Mouse (Mus musculus) activated CD4-positive, CD25-positive, alpha-beta regulatory T cell, adult 4 months (primary cell): ENCODE measurements around the gene Vgll3. TPM values are rescaled to one million over a fixed set of nuclear protein-coding genes. Genes with fewer than 3 reads are reported as not detected.

ENCODE experiments used
- ATAC-seq: one replicate; pipeline ENCODE4 v1.8.0; 2017
- polyA plus RNA-seq, 2 experiments: library from polyadenylated mRNA; unstranded; fragments of 100-300 nt; shearing (Covaris generic); gene quantifications; one replicate each; pipeline ENCODE4 v1.2.1; 2017

Gene Vgll3
- not detected for polyA plus RNA-seq

- ATAC-seq, result no peak
These were observed at the start of gene Vgll3 for GRCm38 (mm10) chr16:65814918-65815881. Gene Vgll3, plus strand, starts transcription at chr16:65815257.

- no peak for ATAC-seq
These were observed 49.1 kb upstream of the Vgll3 start for GRCm38 (mm10) chr16:65765976-65766375.

DNA sequence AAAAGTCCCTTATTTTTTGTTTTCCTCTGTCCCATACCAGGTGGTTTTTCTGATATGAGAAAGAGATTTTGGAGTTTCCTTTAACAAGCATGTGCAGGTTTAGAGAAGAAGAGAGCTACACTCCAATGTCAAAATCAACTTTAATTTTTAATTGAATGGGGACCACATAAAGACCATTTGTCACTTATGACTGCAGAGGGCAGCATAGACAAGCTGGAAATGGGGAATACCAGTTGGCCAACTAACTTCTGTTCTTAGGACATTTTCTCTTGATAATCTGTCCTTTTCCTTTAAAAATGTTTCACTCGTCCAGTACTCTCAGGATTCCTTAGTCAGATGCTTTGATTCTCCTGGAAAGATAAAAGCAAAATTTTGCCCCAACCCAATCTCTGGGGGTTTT is 29.1 kb upstream of the Vgll3 start:
- no peak for ATAC-seq

DNA sequence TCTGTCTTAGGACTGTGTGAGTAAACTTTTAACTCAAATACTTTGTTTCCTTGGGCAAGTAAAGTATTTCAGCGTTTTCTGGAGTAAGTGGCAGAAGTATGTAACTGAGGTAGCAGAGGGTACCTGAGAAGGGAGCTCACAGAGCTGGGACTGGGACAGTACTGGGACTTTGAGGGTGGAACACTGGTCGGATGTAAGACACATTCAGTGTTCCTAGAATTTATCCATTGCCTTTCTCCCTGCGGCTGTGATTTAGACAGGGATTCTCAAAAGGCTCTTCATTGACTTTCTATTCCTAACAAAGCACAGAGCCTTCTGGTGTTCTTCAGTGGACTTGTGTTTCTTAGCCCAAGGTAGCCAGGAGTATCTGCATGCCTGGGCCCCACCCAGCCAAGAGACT is 1.0 kb downstream of the Vgll3 start:
- no peak for ATAC-seq

DNA sequence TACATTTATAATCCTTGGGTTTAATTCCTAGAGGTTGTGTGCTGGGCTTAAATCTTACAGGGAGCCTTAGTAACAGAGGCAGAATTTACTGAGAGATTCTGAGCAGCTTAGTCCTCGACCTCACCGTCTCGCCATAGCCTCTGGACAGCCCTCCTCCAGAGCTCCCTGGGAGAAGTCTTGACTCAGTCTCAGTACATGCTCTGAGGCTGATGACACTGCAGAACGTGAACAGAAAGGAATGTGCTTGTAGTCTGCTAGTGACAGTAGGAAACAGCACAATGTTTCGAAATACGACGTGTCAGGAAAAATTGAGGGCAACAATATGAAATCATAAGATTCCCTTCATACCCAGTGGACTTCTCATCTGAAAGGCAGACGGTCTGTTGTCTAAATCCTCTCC is 3.7 kb downstream of the Vgll3 start:
- no peak for ATAC-seq

DNA sequence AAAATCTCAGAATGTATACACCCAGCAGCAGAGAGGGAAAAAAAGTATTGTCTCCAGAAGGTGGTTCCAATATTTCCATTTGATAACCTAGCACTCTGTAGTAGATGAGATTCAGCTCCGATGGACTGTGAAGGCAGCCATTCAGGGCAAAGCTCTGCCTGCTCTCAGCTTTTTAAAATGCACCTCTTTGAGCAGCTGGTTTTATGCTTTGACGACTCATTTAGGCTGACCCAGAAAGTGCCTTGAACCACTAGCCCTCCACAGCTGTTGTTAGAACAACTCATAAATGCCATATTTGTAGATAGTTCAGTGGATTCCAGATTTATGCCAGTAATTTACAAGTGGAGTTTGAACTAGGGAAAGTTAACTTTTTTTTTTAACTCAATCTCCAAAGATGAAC is 5.7 kb downstream of the Vgll3 start:
- no peak for ATAC-seq

DNA sequence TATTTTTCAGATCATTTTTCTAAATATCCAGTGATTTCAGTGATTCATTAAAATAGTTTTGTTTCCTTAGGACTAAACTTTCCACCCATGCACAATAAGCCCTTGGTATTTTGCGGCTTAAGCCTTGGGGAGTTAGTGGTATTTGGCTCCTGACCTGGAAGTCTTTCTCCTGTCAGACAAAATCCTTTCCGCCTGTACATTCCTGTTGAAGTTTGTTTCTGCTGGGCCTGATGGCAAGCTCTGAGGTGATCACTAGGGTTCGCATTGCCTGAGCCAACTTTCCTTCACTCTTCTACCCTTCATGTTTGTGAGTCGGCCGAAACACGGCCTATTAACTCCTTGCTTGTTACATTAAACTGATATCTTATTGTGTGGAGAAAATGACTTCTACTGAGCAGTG is 8.7 kb downstream of the Vgll3 start:
- no peak for ATAC-seq

GRCm38 (mm10) chr16:65828141-65828565 is 13.1 kb downstream of the Vgll3 start:
- no peak for ATAC-seq

- ATAC-seq, result no peak
These were observed 14.0 kb downstream of the Vgll3 start for GRCm38 (mm10) chr16:65829096-65829495.

DNA sequence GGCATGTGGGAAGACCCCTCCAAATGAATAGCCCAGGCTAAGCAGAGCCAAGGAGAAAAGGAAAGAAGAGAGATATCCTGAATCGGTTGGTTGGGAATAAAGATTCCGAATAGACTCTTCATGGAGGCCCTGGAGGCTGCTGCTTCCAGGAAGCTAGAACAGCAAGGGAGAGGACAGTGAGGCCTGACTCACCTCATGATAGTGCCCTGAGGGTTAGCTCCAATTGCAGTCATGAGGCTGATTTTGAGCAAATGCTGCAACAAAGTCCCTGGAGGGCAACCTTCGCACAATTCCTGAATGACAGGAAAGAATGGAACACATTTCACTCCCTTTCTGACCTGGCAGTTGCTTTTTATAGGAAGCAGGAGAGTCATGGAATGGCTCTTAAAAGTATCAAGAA is 19.7 kb downstream of the Vgll3 start:
- no peak for ATAC-seq

DNA sequence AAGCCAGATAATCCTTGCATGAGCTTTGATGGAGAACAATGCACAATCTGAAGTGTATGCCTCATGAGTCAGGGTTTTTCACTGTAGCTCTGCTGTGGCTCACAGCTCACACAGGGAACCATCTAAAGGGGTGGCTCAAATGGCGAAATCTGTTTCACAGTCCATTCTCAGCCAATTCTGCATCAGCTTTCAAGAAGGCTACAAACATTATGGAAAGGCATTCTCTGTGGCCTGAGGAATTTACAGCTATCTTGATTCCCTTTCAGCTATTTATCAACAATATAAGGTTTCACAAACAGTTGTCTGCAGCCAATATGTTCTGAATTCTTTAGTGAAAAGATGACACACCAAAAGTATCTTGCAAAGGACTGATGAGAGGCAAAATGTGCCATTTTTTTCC is 35.1 kb downstream of the Vgll3 start:
- ATAC-seq, result no peak

GRCm38 (mm10) chr16:65864471-65864870 is 49.4 kb downstream of the Vgll3 start:
- no peak for ATAC-seq

DNA sequence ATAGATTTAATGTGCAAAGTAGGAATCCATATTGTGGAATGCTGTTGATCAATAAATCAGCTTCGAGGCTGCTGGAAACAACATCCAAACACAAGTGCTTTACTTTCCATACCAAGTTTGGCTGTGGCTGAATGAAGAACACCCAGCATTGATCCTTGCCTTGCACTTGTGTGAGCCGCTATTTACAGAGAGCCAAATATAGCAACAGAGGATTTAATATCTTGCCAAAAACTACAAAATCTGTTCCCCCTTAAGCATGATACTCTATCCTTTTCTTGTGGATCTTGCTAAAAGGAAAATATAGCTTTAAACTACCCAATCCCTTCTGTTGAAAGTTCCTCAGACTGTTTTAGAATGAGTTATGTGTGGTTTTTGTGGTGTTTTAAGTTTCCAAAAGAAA is 52.9 kb downstream of the Vgll3 start:
- no peak for ATAC-seq

DNA sequence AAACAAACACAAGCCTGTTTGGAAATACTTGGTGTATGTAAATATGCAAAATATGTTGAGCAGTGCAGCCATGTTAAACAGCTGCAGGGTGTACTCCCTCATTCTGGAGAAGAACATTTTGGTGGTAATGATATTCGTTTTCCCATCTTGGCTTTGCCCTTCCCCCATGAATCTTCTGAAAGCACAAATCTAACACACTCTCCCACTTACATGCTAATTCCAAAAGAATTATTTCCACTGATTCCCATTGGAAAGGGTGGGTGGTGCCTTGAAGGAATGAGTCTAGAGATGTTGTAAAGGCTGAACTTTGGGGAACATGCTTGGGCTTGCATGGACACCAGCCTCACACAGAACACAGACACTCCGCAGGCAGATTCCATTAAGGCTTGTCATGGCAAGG is 53.9 kb downstream of the Vgll3 start:
- ATAC-seq, result no peak

DNA sequence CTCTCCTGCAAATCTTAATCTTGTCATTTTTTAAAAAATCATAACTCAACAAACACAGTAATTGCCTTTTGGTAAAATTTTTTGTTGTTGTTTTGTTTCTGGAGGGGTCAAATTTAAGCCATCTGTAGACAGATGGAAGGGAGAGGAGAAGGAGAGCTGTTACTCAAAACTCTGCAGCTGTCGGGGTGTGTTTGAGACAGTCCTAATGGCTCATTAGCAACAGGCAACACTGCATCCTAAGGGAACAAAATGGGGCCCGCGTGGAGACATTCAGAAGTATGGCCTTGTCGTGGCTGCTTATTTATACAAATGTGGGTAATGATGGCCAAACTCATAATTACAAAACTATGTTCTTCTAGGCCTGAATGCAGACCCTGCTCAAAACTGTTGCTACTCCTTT is 73.9 kb downstream of the Vgll3 start:
- no peak for ATAC-seq
